Mouse (Mus musculus) natural killer cell, adult 2 months (primary cell): ENCODE data around the gene Dcaf10.
"Not testable (repeated sequence)": the region's sequence is repeated elsewhere in the genome, so short reads cannot be mapped to it uniquely, and the experiment has no call there.

Source experiments
- DNase-seq, 2 experiments: peaks; one replicate each; pipeline ENCODE4 v3.0.0; 2022; ENCODE audit warnings: low spot score in 2 of 2

The Dcaf10 gene

DNA sequence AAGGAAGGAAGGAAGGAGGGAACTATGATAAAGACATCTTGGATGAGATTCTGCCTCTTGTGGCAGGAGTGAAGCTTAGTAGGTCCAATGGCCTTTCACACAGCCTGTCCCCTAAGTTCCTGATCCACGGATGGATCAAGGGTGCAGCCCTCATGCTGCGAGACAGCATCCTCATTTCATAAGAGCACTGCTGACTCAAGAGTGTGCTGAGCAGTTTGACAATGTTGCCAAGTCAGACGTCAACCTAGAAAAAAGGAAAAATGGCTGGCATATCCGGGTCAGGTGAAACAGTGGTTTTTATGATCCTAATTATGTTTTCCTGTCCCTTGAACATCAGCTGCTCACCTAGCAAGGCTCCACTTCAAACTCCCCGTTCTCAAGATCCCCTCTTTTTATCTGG lies 51.8 kb downstream of the Dcaf10 start:
- no peak for DNase-seq

DNA sequence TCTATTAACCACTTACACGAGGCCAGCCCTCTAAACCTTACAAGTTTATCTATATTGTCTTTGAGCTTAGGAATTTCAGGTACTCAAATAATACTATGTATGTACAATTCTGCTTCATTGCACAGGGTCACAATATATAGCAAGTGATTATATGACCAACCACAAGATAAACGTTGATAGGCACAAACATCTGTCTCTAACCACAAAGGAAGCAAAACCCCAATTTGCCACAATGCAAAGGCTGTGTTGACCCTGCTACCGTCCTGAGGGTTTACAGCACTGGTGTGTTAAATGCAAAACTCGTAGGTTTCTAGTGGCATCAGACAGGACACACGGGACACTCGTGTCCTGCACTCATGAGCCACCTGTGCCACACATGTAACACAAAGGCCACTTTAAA lies 54.3 kb downstream of the Dcaf10 start:
- peak in 1 of 2 experiments; percentile 40 for DNase-seq

DNA sequence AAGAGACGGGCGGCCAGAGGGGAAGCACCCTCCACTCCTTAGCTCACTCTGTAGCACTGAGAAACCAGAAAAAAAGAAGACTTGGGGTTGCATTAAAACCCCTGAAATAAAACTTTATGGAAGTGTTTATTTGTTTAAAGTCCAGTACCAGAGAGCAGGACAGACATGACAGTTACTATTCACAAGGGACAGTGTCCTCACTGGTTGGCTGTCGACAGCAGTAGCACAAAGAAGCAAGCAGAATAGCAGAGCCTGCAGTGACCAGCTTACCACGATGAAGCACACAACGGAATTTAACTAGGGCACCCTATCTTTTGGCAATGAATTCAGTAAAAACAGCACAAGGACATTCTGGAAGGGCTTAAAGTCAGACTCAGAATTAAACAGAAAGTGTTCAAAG lies 56.4 kb downstream of the Dcaf10 start:
- not testable (repeated sequence) for DNase-seq

DNA sequence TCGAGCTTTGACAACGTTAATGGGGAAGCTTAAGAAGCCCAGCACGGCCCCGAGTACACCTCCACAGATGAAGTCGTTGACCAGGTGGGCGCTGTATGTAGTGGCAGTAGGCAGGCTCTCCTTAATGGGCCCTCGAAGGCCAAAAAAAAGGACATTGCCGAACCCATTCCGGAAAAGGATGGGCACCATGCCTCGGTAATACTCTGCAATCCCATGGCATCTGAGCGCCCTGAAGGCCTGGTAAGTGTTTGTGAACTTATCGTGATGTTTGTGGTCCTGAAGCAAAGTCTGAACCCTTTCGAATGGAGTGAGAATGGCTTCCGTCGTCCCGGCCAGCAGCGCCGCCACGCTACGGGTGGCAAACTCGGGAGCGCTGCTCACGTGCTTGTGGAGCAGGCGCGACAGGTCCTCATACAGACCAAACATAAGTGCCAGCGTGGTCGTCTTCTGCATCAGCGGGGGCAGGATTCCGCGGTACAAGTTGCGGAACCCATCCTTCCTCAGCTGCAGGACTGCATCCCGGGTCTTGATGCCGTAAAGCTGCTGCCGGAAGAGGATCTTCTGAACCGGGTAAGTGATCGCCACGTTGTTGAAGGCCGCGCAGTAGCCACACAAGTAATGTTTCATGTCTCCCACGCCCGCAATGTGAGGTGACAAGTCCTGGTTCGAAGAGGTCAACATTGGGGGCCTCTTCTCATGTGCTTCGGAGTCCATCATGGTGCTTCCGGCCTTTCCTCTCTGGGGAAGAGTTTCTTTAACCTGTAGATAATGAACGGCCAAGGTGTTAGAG lies 57.7 kb downstream of the Dcaf10 start:
- no peak for DNase-seq

DNA sequence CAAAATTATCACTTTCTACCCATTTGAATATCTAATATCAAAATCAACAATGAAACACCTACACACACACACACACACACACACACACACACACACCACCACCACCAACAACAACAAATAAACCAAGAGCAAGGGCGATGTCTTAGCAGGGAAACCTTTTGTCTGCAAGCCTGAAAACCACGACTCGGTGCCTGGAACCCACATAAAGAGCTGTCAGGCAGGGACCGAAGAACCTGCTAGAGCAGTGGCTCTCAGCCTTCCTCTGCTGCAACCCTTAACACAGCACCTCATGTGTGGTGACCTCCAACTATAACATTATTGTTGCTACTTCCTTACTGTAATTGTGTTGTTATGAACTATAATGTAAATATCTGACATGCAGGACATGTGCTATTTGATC lies 60.4 kb downstream of the Dcaf10 start:
- no peak for DNase-seq

DNA sequence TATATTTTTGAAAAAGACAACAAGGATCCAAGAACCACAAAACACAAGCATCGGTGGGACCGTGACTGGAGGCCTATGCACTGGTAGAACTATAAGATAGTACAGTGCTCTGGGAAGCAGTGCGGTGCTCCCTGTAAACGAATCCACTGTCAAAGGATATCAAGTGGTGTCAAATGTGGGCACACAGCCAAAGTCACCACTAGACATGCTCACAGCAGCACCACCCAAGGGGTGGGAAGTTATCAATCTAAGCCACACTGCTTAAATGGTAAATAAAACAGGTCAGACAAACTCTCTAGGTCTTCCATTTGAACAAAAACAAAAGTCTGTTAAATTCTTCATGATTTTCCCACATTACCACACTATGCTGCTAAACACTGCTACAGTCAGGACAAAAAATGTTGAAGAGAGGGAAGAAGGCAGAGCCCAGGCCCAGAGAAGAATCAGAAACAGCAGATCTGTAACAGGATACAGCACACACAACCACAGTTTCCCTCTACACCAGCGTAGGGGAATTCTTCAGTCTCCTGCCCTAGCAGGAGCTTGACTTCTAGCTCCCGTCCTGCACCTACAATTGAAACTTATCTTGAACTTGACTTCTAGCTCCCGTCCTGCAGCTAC lies 61.1 kb downstream of the Dcaf10 start:
- DNase-seq, result peak in 1 of 2 experiments; percentile 34

DNA sequence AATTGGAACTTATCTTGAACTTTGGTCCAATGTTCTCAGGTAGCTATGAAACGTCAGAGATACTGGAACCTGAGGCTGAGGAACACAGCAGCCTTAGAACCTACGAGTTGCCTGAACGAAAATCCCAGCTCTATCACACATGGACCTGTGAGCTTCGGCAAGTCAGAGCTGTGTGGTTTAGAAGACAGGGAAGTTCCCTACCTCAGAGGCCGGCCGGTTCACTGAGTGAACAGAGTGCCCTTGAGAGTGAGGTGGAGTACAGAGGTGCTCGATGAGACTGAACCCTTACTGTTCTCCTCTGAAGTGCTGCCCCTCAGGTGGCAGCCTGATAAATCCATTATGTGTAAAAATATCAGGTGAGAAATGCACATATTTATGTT lies 61.6 kb downstream of the Dcaf10 start:
- peak; percentile 17 to 36 for DNase-seq

DNA sequence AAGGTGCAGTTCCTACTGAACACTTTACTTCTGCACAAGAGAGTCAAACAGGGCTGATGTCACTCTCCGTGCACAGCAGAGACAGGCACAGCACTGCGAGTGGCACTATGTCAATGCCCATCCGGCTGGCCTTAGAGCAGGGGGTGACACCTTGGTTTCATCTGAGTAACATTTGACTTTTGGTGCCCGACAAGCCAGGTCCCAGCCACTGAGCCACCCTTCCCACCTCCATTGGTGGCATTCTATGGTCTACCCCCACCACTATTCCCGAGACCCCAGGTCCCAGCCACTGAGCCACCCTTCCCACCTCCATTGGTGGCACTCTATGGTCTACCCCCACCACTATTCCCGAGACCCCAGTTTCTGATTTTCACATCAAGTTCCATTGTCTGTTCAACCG lies 62.2 kb downstream of the Dcaf10 start:
- DNase-seq, result no peak

DNA sequence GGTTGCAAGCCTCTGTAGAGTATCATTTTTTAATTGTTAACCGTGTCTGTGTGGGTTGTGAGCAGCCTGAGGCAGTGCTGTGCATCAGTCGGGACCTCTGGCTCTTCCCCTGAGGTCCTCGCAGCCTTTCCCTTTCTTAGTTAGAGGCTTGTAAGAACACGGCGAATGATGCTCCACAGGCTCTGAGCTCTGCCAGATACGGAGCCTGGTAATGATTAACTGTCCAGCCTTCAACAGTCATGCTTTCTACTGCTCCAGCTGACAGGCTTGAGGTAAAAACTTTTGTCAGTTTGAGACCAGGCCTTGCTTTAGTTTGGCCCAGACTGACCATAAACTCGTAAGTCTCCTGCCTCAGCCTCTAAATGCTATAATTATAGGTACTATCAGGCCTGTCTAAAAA lies 63.4 kb downstream of the Dcaf10 start:
- no peak for DNase-seq

DNA sequence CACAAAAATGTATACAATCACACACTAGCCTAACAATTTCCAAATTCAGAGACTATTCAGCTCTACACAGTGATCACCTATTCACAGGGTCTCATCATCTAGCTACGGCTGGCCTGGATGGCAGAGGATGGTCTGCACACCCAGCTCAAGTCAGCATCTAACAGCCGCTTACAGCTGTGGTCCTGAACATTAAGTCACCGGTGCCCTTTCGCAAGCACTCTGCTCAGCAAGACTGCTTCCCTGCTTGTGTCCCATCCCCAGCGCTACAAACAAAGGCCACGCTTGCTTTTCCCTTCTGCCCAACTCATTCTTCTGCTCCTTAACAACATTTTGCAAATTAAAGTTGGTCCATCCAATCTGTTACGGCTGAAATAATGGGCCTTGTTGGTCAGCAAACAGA lies 64.5 kb downstream of the Dcaf10 start:
- no peak for DNase-seq

DNA sequence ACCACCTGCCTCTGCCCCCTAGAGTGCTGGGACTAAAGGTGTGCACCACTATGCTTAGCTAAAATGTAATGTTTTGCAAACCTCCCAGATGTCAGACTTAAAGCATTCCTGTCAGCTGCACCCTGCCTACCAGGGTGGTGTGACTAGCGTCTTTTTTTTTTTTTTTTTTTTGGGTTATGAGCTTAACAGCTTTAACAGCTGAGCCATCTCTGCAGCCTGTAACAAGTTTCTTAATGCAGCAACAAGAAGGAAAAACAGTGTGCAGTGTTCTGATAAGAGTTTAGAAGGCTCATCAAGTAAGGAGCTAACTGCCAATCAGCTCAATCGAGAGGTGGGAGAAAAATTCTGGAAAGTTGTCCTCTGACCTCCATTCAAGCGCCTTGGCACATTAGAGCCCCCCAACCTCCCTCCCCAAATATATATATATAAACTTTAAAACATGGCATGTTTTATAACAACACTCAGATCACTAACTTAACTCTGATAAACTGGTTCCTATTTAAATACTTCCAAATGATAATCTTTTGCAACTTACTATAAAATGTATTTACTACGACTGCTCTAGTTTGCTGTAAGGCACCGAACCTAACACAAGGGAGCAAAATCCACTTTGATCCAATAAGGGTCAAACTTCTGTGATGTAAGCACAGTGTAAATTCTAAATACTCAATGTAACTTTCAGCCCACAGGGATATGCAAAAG lies 65.3 kb downstream of the Dcaf10 start:
- no peak for DNase-seq

DNA sequence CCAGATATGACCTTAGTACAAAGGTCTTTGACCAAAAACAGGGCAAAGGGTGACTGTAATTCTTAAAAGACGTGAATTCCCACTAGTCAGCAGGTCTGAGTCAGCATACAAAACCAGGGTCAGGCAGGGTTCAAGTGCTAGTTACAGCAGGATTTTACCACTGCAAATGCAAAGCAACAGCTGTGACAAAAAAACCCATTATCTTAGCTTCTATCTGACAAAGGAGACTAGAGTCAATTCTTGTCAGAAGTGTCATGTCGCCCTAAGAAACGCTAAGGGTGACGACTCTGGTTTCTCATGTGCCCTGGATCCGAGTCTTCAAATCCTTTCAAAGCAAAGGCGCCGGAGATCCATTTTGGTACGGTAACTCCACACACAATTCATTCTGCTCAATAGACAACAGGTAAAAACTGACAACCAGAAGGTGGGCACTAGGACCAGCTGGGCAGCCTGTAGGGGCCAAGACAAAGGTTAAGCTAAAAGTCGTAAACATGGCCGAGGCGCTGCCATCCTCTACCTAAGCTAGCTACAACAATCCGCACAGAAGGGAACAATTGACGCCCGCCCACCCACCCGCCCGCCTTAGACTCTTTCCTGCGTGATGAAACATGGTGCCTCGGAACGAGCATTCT lies 65.9 kb downstream of the Dcaf10 start:
- DNase-seq, result peak; percentile 41 to 46

DNA sequence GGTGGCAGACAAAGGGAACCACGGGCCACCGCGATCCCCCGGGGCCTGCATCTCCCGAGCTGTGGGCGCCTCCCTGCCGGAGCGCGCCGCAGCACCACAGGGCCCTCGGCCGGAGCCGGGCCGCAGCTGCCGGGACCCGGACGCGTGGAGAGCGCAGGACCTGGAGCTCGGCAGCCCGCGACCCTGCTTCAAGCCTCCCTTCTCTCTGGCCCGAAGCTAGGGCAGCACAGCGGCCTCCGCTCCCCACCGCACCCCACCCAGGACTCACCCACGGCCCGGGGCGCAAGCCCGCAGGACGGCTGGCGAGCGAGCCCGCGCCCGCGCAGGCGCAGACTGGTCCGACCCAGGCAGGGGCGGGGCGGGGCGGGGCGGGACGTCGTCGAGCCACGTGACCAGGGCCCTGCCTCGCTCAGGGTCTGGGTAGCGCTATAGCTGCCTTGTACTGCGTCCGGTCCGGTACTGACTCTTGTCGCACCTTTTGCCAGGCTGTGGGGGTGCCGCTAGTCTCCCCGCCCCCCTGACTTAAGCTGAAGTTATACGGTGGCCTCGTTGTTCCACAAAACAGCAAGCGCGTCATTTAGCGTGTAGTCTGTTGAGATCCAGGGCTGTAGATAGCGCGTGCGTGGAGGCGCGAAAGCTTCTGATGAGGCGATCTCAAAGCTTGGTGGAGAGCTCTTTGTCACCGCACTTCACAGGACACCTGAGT lies 66.7 kb downstream of the Dcaf10 start, which contains the start of gene Slc25a51:
Gene Slc25a51 (minus strand): TSS at position 340 of the 706 bp plus-strand sequence.
- DNase-seq, result peak; percentile 90 to 92

DNA sequence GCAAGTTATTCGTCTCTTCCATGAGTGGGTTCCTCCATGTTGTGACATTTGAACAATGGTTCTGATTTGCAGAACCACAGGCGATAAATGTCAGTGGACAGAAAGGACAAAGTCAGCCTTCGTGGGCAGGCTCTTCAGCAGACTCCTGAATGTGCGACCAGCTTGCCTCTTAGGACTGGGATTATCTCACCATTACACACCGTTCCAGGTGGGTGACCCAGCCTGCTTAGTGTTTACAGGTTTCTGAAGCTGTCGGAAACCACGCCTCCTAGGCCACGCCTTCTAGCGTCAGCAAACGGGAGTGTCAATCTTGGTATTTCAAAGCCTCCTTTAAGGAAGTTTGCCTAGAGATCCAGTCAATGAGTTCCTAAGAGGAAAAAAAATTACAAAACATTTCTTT lies 67.4 kb downstream of the Dcaf10 start:
- peak; percentile 48 to 83 for DNase-seq

DNA sequence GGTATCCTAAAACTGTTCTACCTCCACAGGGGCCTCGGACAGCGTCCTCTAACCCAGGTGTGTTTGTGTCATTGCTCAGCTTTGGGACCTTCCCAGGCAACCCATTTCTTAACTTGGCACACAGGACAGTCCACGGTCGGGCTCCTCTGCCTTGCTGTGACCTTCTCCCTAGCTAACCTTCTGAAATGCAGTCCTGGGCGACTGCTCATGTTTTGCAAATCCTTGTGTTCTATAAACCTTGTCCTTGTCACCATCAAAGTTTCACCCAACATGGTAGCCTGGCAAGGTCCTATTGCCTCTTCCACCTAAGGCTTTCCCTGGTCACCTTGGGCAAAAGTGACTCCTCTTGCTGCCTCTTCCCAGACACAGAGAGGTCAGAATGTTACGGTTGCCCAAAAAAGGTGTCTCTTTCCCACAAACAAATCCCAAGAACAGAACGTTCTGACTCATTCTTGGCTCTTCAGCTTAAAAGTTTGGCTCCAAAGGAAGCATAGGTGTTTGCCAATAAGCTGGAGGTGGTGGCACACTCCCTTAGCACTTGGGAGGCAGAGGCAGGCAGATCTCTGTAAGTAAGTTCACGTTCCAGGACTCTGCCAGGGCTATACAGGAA lies 69.4 kb downstream of the Dcaf10 start:
- DNase-seq, result no peak

DNA sequence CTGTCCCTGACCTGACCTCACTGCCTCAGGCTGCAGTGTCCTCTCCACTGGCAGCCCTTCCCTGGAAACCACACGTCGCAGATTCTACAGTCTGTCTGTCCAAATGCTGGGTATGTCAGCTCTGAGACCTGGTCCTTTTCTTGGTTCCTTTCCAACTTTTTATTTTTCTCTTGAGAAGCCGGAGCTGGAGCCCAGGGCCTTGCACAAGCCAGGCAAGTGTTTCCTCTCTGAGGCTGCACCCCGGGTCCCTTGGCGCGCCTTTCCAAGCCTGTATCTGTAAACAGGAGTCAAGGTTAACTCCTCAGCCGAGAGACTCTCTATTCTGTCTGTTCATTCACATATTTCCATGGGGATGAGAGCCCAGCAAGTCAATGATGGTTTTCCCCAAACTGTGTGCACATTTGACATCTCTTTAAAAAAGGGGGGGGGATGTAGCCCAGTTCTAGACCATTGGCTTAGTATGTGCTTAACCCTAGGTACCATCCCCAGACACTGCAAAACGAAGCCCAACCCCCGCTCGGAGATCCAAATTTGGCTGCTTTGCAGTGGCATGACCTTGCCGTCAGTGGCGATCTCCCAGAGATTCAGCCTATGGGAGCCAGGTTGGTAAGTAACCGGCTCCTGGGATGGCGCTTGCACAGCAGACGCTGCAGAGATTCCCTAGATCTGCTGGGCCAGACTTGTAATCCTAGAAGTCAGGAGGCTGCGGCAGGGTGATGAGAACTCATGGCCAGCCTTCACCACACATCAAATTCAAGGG lies 70.7 kb downstream of the Dcaf10 start:
- no peak for DNase-seq

DNA sequence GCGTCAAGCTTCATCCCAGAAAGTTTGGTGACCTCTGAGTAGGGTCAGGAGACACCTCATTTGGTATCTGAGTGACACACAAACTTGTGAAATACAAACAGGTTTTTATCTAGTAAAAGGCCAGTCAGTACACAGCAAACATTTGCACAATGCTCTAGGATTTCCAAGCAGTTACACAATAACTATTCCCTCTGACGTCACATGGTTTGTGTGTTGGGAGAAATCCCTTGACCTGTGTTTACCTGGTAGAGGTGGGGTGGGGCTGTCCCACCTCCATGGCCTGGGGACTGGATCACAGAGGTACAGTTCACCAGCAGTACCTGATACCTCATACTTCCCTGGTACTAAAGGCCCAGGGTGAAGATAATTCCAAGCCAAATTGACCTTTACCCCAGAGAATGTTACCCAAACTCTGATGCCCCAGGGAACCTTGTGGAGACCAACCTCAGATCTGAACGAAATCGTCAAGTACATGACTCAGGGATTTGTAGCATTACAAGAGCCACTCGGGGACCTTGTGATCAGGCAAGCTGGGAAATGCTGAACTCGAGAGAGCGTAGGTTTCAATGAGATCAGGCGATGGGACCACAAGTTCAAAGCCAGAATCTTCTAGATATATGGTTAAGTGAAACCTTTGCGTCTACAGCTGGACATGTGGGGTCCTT lies 71.9 kb downstream of the Dcaf10 start:
- DNase-seq, result no peak

DNA sequence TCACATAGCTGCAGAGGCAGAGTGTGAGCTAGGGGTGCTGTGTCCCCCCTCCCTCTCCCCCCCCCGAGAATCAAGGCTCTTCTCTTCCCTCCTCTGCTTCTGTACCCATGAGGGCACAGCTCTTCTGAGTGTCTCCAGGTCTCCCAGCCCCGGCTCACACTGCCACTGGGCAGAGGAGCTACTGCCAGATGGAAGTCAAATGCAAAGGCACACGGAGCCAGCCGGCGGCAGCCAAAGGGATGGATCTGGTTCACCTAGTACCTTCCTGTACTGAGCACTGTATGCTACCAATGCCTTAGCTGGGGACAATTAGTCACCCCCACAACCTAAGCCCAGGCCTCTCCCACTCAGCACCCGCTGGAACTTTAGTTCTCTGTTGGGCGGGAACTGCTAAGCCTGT lies 74.4 kb downstream of the Dcaf10 start:
- DNase-seq, result no peak

DNA sequence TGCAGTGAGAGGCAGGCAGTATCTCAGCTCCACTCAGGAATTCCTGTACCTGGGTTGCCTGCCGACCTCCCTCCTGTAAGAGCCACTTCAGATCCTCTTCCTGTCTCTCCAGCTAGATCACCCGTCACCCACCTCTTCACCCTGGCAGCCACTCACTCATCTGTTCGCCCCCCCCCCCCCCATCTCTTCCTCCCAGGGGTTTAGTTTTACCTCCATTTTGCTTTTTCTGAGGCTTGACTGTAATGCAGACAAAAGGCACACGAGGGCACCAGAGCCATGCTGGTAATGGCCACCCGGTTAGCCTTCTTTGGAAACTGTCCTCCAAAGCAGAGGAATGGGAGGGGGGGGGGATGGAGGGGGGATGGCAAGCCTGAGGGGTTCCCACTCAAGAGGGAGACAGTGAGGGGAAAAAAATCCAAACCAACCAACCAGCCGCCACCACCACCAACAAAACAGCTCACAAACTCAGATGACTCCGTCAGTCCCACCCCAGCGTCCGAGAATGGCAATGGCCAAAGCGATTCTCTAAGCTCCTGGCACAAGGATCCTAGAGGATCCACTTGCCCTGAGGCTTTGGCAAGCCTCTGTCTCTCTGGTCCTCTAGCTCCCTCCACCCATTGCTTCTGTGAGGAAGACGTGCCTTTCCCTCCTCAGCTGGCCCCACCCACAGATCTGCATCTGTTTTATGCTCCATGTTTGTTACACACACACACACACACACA lies 76.5 kb downstream of the Dcaf10 start:
- peak; percentile 23 to 61 for DNase-seq
